Mouse (Mus musculus): ENCODE measurements around the gene Tmem108. TPM values are rescaled to one million over a fixed set of nuclear protein-coding genes. Genes with fewer than 3 reads are reported as not detected.

Gene Tmem108
- total and polyA plus RNA-seq, 2 experiments from 2014 or later = 24.8 to 25.2 TPM

GRCm38 (mm10) chr9:103584865-103585264 lies 176.8 kb downstream of the Tmem108 start:
- 36% methylated on average over 4 of the region's 4 CpGs for WGBS
- no peak for TF ChIP-seq CTCF (IDR thresholded peaks at IDR 0.05)
- Histone ChIP-seq H3K4me3 (ENCODE audit: low read depth, low read length) (no peak overlapping the region), H3K27me3 (ENCODE audit: insufficient read depth, low read length) (no peaks in the 10 kb centered on the region), H3K4me2 (ENCODE audit: low read depth, low read length, poor library complexity, severe bottlenecking) (no peak overlapping the region), H3K9ac (replicated peaks; ENCODE audit: low read length, poor library complexity, severe bottlenecking) (no peak overlapping the region), H3K36me3 (ENCODE audit: insufficient read depth, low read length) (no peaks in the 10 kb centered on the region), H3K4me1 (ENCODE audit: insufficient read depth, low read length) (0 out of 2 replicates have a peak, but pooled peaks cover 3% of the 10 kb centered on the region), H3K9me3 (ENCODE audit: low read length) (no peaks in the 10 kb centered on the region), H3K27ac (ENCODE audit: low read depth, low read length) (peak overlapping the region; percentile 38; the same call in 1 of the 2 replicates)
- DNase-seq (ENCODE audit: low spot score) (peak; percentile 37), ATAC-seq (ENCODE audit: low FRiP score) (peak; percentile 60)

- Histone ChIP-seq H3K4me1 (ENCODE audit: insufficient read depth, low read length) (0 out of 2 replicates have a peak, but pooled peaks cover 3% of the 10 kb centered on the region), H3K9ac (replicated peaks; ENCODE audit: low read length, poor library complexity, severe bottlenecking) (no peak overlapping the region), H3K4me3 (ENCODE audit: low read depth, low read length) (no peak overlapping the region), H3K27me3 (ENCODE audit: insufficient read depth, low read length) (no peaks in the 10 kb centered on the region), H3K4me2 (ENCODE audit: low read depth, low read length, poor library complexity, severe bottlenecking) (no peak overlapping the region), H3K36me3 (ENCODE audit: insufficient read depth, low read length) (no peaks in the 10 kb centered on the region), H3K27ac (ENCODE audit: low read depth, low read length) (no peak overlapping the region), H3K9me3 (ENCODE audit: low read length) (no peaks in the 10 kb centered on the region)
- WGBS = 88% methylated on average over 10 of the region's 10 CpGs
- DNase-seq (ENCODE audit: low spot score) = no peak
- no peak for ATAC-seq (ENCODE audit: low FRiP score)
- no peak for TF ChIP-seq CTCF (IDR thresholded peaks at IDR 0.05)
Observed at GRCm38 (mm10) chr9:103582249-103582961, 179.2 kb downstream of the Tmem108 start.

GRCm38 (mm10) chr9:103580621-103581020 lies 181.0 kb downstream of the Tmem108 start:
- no peak for DNase-seq (ENCODE audit: low spot score)
- no peak overlapping the region for H3K27ac ChIP-seq (ENCODE audit: low read depth, low read length)
- TF ChIP-seq CTCF (IDR thresholded peaks at IDR 0.05) = no peak

GRCm38 (mm10) chr9:103580186-103580585 lies 181.5 kb downstream of the Tmem108 start:
- Histone ChIP-seq H3K4me2 (ENCODE audit: low read depth, low read length, poor library complexity, severe bottlenecking) (no peak overlapping the region), H3K4me3 (ENCODE audit: low read depth, low read length) (no peak overlapping the region), H3K27me3 (ENCODE audit: insufficient read depth, low read length) (no peaks in the 10 kb centered on the region), H3K9me3 (ENCODE audit: low read length) (no peaks in the 10 kb centered on the region), H3K9ac (replicated peaks; ENCODE audit: low read length, poor library complexity, severe bottlenecking) (no peak overlapping the region), H3K27ac (ENCODE audit: low read depth, low read length) (no peak overlapping the region), H3K4me1 (ENCODE audit: insufficient read depth, low read length) (no peaks in the 10 kb centered on the region; the same call in 1 of the 2 replicates), H3K36me3 (ENCODE audit: insufficient read depth, low read length) (no peaks in the 10 kb centered on the region)
- no peak for DNase-seq (ENCODE audit: low spot score)
- 92% methylated on average over 4 of the region's 4 CpGs for WGBS
- no peak for ATAC-seq (ENCODE audit: low FRiP score)
- TF ChIP-seq CTCF (IDR thresholded peaks at IDR 0.05) = 0 out of 2 replicates have a peak, but pooled peaks have one; percentile 2

More at GRCm38 (mm10) chr9:103580621-103581020, 181.0 kb downstream of the Tmem108 start:
- Histone ChIP-seq H3K27me3 (ENCODE audit: insufficient read depth, low read length) (no peaks in the 10 kb centered on the region), H3K36me3 (ENCODE audit: insufficient read depth, low read length) (no peaks in the 10 kb centered on the region), H3K4me2 (ENCODE audit: low read depth, low read length, poor library complexity, severe bottlenecking) (no peak overlapping the region), H3K4me3 (ENCODE audit: low read depth, low read length) (no peak overlapping the region), H3K4me1 (ENCODE audit: insufficient read depth, low read length) (0 out of 2 replicates have a peak, but pooled peaks cover 2% of the 10 kb centered on the region), H3K9me3 (ENCODE audit: low read length) (no peaks in the 10 kb centered on the region), H3K9ac (replicated peaks; ENCODE audit: low read length, poor library complexity, severe bottlenecking) (no peak overlapping the region)
- WGBS = 87% methylated on average over 6 of the region's 6 CpGs
- no peak for ATAC-seq (ENCODE audit: low FRiP score)

GRCm38 (mm10) chr9:103579411-103580026 lies 182.1 kb downstream of the Tmem108 start:
- Histone ChIP-seq H3K4me2 (ENCODE audit: low read depth, low read length, poor library complexity, severe bottlenecking) (no peak overlapping the region), H3K4me1 (ENCODE audit: insufficient read depth, low read length) (peaks cover 3% of the 10 kb centered on the region), H3K36me3 (ENCODE audit: insufficient read depth, low read length) (no peaks in the 10 kb centered on the region), H3K27me3 (ENCODE audit: insufficient read depth, low read length) (no peaks in the 10 kb centered on the region), H3K4me3 (ENCODE audit: low read depth, low read length) (no peak overlapping the region), H3K9me3 (ENCODE audit: low read length) (no peaks in the 10 kb centered on the region), H3K27ac (ENCODE audit: low read depth, low read length) (no peak overlapping the region), H3K9ac (replicated peaks; ENCODE audit: low read length, poor library complexity, severe bottlenecking) (no peak overlapping the region)
- TF ChIP-seq CTCF (IDR thresholded peaks at IDR 0.05) = no peak
- no peak for ATAC-seq (ENCODE audit: low FRiP score)
- DNase-seq (ENCODE audit: low spot score) = peak; percentile 20
- WGBS = 69% methylated on average over 9 of the region's 9 CpGs

GRCm38 (mm10) chr9:103577731-103578130 lies 183.9 kb downstream of the Tmem108 start:
- Histone ChIP-seq H3K36me3 (ENCODE audit: insufficient read depth, low read length) (no peaks in the 10 kb centered on the region), H3K9me3 (ENCODE audit: low read length) (no peaks in the 10 kb centered on the region), H3K4me1 (ENCODE audit: insufficient read depth, low read length) (peaks cover 8% of the 10 kb centered on the region), H3K4me3 (ENCODE audit: low read depth, low read length) (no peak overlapping the region), H3K9ac (replicated peaks; ENCODE audit: low read length, poor library complexity, severe bottlenecking) (no peak overlapping the region), H3K27me3 (ENCODE audit: insufficient read depth, low read length) (no peaks in the 10 kb centered on the region), H3K27ac (ENCODE audit: low read depth, low read length) (no peak overlapping the region), H3K4me2 (ENCODE audit: low read depth, low read length, poor library complexity, severe bottlenecking) (no peak overlapping the region)
- DNase-seq (ENCODE audit: low spot score) (no peak), ATAC-seq (ENCODE audit: low FRiP score) (no peak)
- WGBS = 83% methylated on average over 4 of the region's 4 CpGs
- TF ChIP-seq CTCF (IDR thresholded peaks at IDR 0.05) = no peak

All from midbrain, postnatal 0 days (tissue).